Mouse (Mus musculus): ENCODE measurements around the gene Fermt2. TPM values are rescaled to one million over a fixed set of nuclear protein-coding genes. Genes with fewer than 3 reads are reported as not detected.
A peak's percentile ranks its signal among the peaks of the same experiment; 100 is the strongest.

Fermt2 gene
- polyA plus RNA-seq, 1 experiment, result 95.9 TPM

DNA sequence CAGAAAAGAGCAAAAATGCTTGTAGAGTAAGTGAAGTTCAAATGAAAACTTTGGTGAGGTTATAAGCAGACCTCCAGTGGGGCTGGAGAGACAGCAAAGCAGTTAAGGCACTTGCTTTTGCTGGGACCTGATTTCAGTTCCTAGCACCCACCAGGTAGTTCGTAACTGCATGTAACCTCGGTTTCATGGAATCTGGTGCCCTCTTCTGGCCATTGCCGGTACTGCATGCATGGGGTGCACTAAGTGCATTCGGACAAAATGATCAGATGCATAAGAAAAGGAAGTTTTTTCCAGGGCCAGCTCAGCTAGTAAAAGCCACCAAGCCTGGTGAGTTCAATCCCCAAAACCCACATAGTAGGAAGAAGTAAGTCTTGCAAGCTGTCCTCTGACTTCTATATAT lies 97.9 kb downstream of the Fermt2 start:
- Histone ChIP-seq H3K27me3 (ENCODE audit: control insufficient read depth, insufficient read depth, low read length, poor library complexity, severe bottlenecking) (no peaks in the 10 kb centered on the region), H3K9me3 (replicated peaks; ENCODE audit: control insufficient read depth, insufficient read depth, low read length, poor library complexity, severe bottlenecking) (0 out of 2 replicates have a peak, but pooled peaks cover 2% of the 10 kb centered on the region), H3K4me1 (ENCODE audit: control insufficient read depth, insufficient read depth, low read length) (no peaks in the 10 kb centered on the region), H3K9ac (ENCODE audit: low read depth, poor library complexity, severe bottlenecking) (no peak overlapping the region), H3K27ac (ENCODE audit: insufficient read depth, low read length) (no peak overlapping the region), H3K36me3 (ENCODE audit: control insufficient read depth, insufficient read depth, low read length, poor library complexity, severe bottlenecking) (no peaks in the 10 kb centered on the region), H3K4me3 (ENCODE audit: low read depth, low read length) (no peak overlapping the region)
- no peak for TF ChIP-seq EP300 (IDR thresholded peaks at IDR 0.05; ENCODE audit: insufficient read depth, low read depth, low read length)
- TF ChIP-seq POLR2A (IDR thresholded peaks at IDR 0.05; ENCODE audit: insufficient read depth, low read length), result no peak
- peak; percentile 73 for TF ChIP-seq CTCF (IDR thresholded peaks at IDR 0.05; ENCODE audit: low read depth, low read length)

DNA sequence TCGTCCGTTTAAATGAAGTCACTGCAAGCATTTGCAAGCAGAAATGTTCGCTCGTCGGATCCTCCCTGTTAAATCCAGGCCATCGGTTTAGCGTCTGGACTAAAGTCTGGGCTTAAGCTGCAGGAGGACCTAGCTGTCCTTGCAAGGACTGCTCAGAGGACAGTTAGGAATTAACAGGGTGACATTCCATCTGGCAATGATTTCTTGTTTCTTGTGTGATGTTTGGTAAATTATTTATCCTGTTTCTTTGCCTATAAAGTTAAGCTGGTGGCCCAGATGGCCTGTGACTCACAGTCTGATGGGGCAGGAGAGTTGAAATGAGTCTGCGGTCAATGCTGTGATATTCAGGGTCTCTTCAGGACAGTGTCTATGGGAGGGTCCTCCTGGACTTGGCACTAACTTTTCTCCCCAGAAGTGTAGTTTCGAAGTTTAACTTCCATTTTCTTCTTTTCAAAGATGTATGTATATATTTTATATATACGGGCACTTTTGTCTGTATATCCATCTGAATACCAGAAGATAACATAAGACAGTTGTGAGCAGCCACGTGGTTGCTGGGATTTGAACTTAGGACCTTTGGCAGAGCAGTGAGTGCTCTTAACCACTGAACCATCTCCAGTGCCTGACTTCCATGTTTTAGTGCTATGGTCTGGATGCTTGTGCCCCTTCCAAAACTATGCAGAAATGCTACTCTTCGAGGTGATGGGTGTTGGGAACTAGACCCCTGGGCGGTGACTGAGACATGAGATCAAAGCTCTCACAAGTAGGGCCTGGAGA lies 99.7 kb downstream of the Fermt2 start:
- no peaks in the 10 kb centered on the region for H3K36me3 ChIP-seq (ENCODE audit: control insufficient read depth, insufficient read depth, low read length, poor library complexity, severe bottlenecking)
- no peak overlapping the region for H3K27ac ChIP-seq (ENCODE audit: insufficient read depth, low read length)
- no peak overlapping the region for H3K4me3 ChIP-seq (ENCODE audit: low read depth, low read length)
- TF ChIP-seq POLR2A (IDR thresholded peaks at IDR 0.05; ENCODE audit: insufficient read depth, low read length) (no peak), EP300 (IDR thresholded peaks at IDR 0.05; ENCODE audit: insufficient read depth, low read depth, low read length) (no peak), CTCF (IDR thresholded peaks at IDR 0.05; ENCODE audit: low read depth, low read length) (no peak)
- peaks cover 7% of the 10 kb centered on the region; the same call in 1 of the 2 replicates for H3K9me3 ChIP-seq (replicated peaks; ENCODE audit: control insufficient read depth, insufficient read depth, low read length, poor library complexity, severe bottlenecking)
- H3K4me1 ChIP-seq (ENCODE audit: control insufficient read depth, insufficient read depth, low read length), result no peaks in the 10 kb centered on the region
- H3K27me3 ChIP-seq (ENCODE audit: control insufficient read depth, insufficient read depth, low read length, poor library complexity, severe bottlenecking), result no peaks in the 10 kb centered on the region
- H3K9ac ChIP-seq (ENCODE audit: low read depth, poor library complexity, severe bottlenecking), result no peak overlapping the region

GRCm38 (mm10) chr14:45423220-45423619 lies 106.7 kb downstream of the Fermt2 start:
- H3K4me3 ChIP-seq (ENCODE audit: low read depth, low read length), result no peak overlapping the region
- H3K9me3 ChIP-seq (replicated peaks; ENCODE audit: control insufficient read depth, insufficient read depth, low read length, poor library complexity, severe bottlenecking), result peaks cover 5% of the 10 kb centered on the region; the same call in 1 of the 2 replicates
- no peaks in the 10 kb centered on the region for H3K27me3 ChIP-seq (ENCODE audit: control insufficient read depth, insufficient read depth, low read length, poor library complexity, severe bottlenecking)
- no peaks in the 10 kb centered on the region for H3K4me1 ChIP-seq (ENCODE audit: control insufficient read depth, insufficient read depth, low read length)
- H3K36me3 ChIP-seq (ENCODE audit: control insufficient read depth, insufficient read depth, low read length, poor library complexity, severe bottlenecking), result no peaks in the 10 kb centered on the region
- H3K27ac ChIP-seq (ENCODE audit: insufficient read depth, low read length), result no peak overlapping the region
- no peak for TF ChIP-seq POLR2A (IDR thresholded peaks at IDR 0.05; ENCODE audit: insufficient read depth, low read length)
- TF ChIP-seq CTCF (IDR thresholded peaks at IDR 0.05; ENCODE audit: low read depth, low read length), result peak; percentile 21
- H3K9ac ChIP-seq (ENCODE audit: low read depth, poor library complexity, severe bottlenecking), result no peak overlapping the region

DNA sequence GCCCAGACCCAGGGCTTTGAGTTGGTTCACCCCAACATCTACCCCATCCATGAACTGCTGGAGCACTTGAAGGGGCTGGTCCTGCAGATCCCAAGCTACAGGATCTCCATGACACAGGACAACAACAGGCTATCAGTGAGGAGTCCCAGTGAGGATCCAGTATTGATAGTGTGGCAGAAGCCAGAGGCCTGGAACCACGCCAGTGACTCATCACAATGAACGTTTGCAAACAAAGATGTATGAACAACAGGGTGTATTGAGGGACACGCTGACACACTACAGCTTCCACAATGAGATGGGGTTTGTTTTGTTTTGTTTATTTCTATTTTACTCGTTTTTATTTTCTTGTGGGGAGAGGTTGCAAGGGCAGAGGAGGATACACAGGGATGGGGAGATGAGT lies 107.5 kb downstream of the Fermt2 start:
- Histone ChIP-seq H3K4me1 (ENCODE audit: control insufficient read depth, insufficient read depth, low read length) (no peaks in the 10 kb centered on the region), H3K27me3 (ENCODE audit: control insufficient read depth, insufficient read depth, low read length, poor library complexity, severe bottlenecking) (no peaks in the 10 kb centered on the region), H3K9me3 (replicated peaks; ENCODE audit: control insufficient read depth, insufficient read depth, low read length, poor library complexity, severe bottlenecking) (peaks cover 5% of the 10 kb centered on the region; the same call in 1 of the 2 replicates), H3K4me3 (ENCODE audit: low read depth, low read length) (no peak overlapping the region), H3K27ac (ENCODE audit: insufficient read depth, low read length) (no peak overlapping the region), H3K9ac (ENCODE audit: low read depth, poor library complexity, severe bottlenecking) (no peak overlapping the region), H3K36me3 (ENCODE audit: control insufficient read depth, insufficient read depth, low read length, poor library complexity, severe bottlenecking) (no peaks in the 10 kb centered on the region)
- TF ChIP-seq POLR2A (IDR thresholded peaks at IDR 0.05; ENCODE audit: insufficient read depth, low read length) (no peak), CTCF (IDR thresholded peaks at IDR 0.05; ENCODE audit: low read depth, low read length) (no peak), EP300 (IDR thresholded peaks at IDR 0.05; ENCODE audit: insufficient read depth, low read depth, low read length) (no peak)

DNA sequence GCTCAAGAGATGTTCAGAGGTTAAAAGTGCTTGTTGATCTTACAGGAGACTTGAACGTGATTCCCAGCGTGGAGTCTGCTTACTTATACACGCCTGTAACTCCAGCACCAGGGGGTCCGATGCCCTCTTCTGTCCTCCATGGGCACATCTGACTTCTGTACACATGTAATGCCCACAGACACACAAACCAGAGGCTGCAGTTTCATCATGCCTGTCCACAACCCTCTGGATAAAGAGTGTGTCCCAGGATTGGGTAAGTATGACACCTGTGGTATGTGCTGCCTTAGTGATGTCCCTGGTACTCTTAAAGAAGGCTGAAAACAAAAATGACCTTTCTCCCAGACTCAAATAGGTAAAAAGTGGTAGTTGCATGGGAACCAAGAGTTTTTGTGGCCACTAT lies 110.6 kb downstream of the Fermt2 start:
- no peaks in the 10 kb centered on the region for H3K27me3 ChIP-seq (ENCODE audit: control insufficient read depth, insufficient read depth, low read length, poor library complexity, severe bottlenecking)
- no peak overlapping the region for H3K4me3 ChIP-seq (ENCODE audit: low read depth, low read length)
- no peak overlapping the region for H3K27ac ChIP-seq (ENCODE audit: insufficient read depth, low read length)
- H3K4me1 ChIP-seq (ENCODE audit: control insufficient read depth, insufficient read depth, low read length), result no peaks in the 10 kb centered on the region
- H3K9ac ChIP-seq (ENCODE audit: low read depth, poor library complexity, severe bottlenecking), result no peak overlapping the region
- TF ChIP-seq EP300 (IDR thresholded peaks at IDR 0.05; ENCODE audit: insufficient read depth, low read depth, low read length) (no peak), POLR2A (IDR thresholded peaks at IDR 0.05; ENCODE audit: insufficient read depth, low read length) (no peak), CTCF (IDR thresholded peaks at IDR 0.05; ENCODE audit: low read depth, low read length) (no peak)
- no peaks in the 10 kb centered on the region for H3K36me3 ChIP-seq (ENCODE audit: control insufficient read depth, insufficient read depth, low read length, poor library complexity, severe bottlenecking)
- H3K9me3 ChIP-seq (replicated peaks; ENCODE audit: control insufficient read depth, insufficient read depth, low read length, poor library complexity, severe bottlenecking), result no peaks in the 10 kb centered on the region

DNA sequence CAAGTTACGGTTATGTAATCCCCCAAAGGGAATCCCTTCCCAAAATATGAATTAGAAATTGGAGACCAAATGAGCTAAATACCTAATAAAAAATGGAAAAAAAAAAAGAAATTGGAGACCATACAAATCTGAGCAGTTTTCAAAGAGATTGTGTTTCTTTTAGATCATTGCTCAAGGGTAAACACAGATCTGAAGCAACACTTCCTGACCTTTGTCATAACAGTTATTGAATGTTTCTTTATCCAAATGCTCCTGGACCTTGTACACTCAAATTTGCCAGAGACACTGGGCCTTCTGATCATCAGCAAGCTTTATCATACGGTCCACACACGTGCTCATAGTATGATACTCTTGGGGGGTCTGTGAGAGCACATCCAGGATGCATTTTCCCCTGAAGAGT lies 111.4 kb downstream of the Fermt2 start:
- Histone ChIP-seq H3K27me3 (ENCODE audit: control insufficient read depth, insufficient read depth, low read length, poor library complexity, severe bottlenecking) (no peaks in the 10 kb centered on the region), H3K4me3 (ENCODE audit: low read depth, low read length) (no peak overlapping the region), H3K9ac (ENCODE audit: low read depth, poor library complexity, severe bottlenecking) (no peak overlapping the region), H3K4me1 (ENCODE audit: control insufficient read depth, insufficient read depth, low read length) (no peaks in the 10 kb centered on the region), H3K27ac (ENCODE audit: insufficient read depth, low read length) (no peak overlapping the region), H3K9me3 (replicated peaks; ENCODE audit: control insufficient read depth, insufficient read depth, low read length, poor library complexity, severe bottlenecking) (no peaks in the 10 kb centered on the region), H3K36me3 (ENCODE audit: control insufficient read depth, insufficient read depth, low read length, poor library complexity, severe bottlenecking) (no peaks in the 10 kb centered on the region)
- no peak for TF ChIP-seq POLR2A (IDR thresholded peaks at IDR 0.05; ENCODE audit: insufficient read depth, low read length)
- no peak for TF ChIP-seq CTCF (IDR thresholded peaks at IDR 0.05; ENCODE audit: low read depth, low read length)
- no peak for TF ChIP-seq EP300 (IDR thresholded peaks at IDR 0.05; ENCODE audit: insufficient read depth, low read depth, low read length)

Measured in ES-Bruce4 (cell line).